9 mouse cellular contexts compared by ENCODE assay signal in genomic region chr6:99263061-99263885, GRCm38 (mm10).
DNase-seq lines count a peak whose midpoint lies in the region; ATAC-seq lines count a peak whose summit lies in the region.
"Had no signal": no experiment of that assay in that cellular context is flagged by ENCODE, and none has a peak within 500 bp of the region (broad histone marks: within the 10 kb centered on the region; RNA-seq: fewer than 3 reads in every experiment).

No protein-coding gene starts in this region.

- no peak for ATAC-seq in lung, embryonic 16.5 days (ENCODE audit: low read depth)
- ATAC-seq in common myeloid progenitor, adult 5-6 weeks (replicated peaks; ENCODE audit: low read depth, poor library complexity, severe bottlenecking) = peak; percentile 72
- ATAC-seq in liver, embryonic 13.5 days (ENCODE audit: low read depth) = no peak

- no peak overlapping the region for H3K4me3 ChIP-seq in lung, embryonic 16.5 days (ENCODE audit: low read length)
- no peak overlapping the region for H3K4me3 ChIP-seq in liver, embryonic 13.5 days (replicated peaks)
- H3K4me3 ChIP-seq: embryonic facial prominence, embryonic 15.5 days had no signal

- H3K27ac ChIP-seq in lung, embryonic 16.5 days (ENCODE audit: low read length) = no peak overlapping the region
- peak overlapping the region; percentile 39 for H3K27ac ChIP-seq in liver, embryonic 13.5 days
- H3K27ac ChIP-seq: embryonic facial prominence, embryonic 15.5 days; kidney, postnatal 0 days had no signal

- no peaks in the 10 kb centered on the region for H3K36me3 ChIP-seq in lung, embryonic 16.5 days (ENCODE audit: control insufficient read depth, insufficient read depth, low read length)
- no peaks in the 10 kb centered on the region for H3K36me3 ChIP-seq in liver, embryonic 13.5 days
- H3K36me3 ChIP-seq: embryonic facial prominence, embryonic 15.5 days had no signal

- peaks cover 27% of the 10 kb centered on the region for H3K4me1 ChIP-seq in lung, embryonic 16.5 days (replicated peaks; ENCODE audit: control insufficient read depth, insufficient read depth, low read length)
- H3K4me1 ChIP-seq in liver, embryonic 13.5 days (replicated peaks) = peaks cover 32% of the 10 kb centered on the region

- no peak overlapping the region for H3K9ac ChIP-seq in lung, embryonic 16.5 days (ENCODE audit: low read length)
- H3K9ac ChIP-seq in liver, embryonic 13.5 days = no peak overlapping the region
- H3K9ac ChIP-seq: embryonic facial prominence, embryonic 15.5 days had no signal

- DNase-seq in lung, postnatal 14 days = no peak
- no peak for DNase-seq in liver, embryonic 13.5 days
- DNase-seq in thymus, postnatal 0 days (ENCODE audit: low spot score) = peak; percentile 54
- DNase-seq in ovary, postnatal 14 days (ENCODE audit: low spot score) = no peak
- no peak for DNase-seq in kidney, postnatal 36 days

- H3K9me3 ChIP-seq in lung, embryonic 16.5 days (ENCODE audit: control insufficient read depth, low read length) = no peaks in the 10 kb centered on the region
- H3K9me3 ChIP-seq in liver, embryonic 13.5 days (replicated peaks) = no peaks in the 10 kb centered on the region
- H3K9me3 ChIP-seq: embryonic facial prominence, embryonic 15.5 days had no signal

- peak overlapping the region; percentile 44 for H3K4me2 ChIP-seq in lung, embryonic 16.5 days (ENCODE audit: low read depth, low read length)
- peak overlapping the region; percentile 4; the same call in 1 of the 2 replicates for H3K4me2 ChIP-seq in liver, embryonic 13.5 days
- H3K4me2 ChIP-seq: embryonic facial prominence, embryonic 15.5 days had no signal

- no peaks in the 10 kb centered on the region for H3K27me3 ChIP-seq in lung, embryonic 16.5 days (ENCODE audit: control insufficient read depth, insufficient read depth, low read depth, low read length)
- no peaks in the 10 kb centered on the region for H3K27me3 ChIP-seq in liver, embryonic 13.5 days

- 26% methylated on average over 11 of the region's 12 CpGs for WGBS in lung, embryonic 16.5 days
- 14% methylated on average over 11 of the region's 12 CpGs for WGBS in liver, embryonic 13.5 days (ENCODE audit: insufficient replicate concordance)
